Mouse (Mus musculus) left cerebral cortex, adult 2 months (tissue): Measurements from ENCODE around the gene Zfp428. TPM values are rescaled to one million over a fixed set of nuclear protein-coding genes. Genes with fewer than 3 reads are reported as not detected.
"Not testable (repeated sequence)": the region's sequence is repeated elsewhere in the genome, so short reads cannot be mapped to it uniquely, and the experiment has no call there.

ENCODE experiments used
- DNase-seq, 2 experiments: peaks; one replicate each; pipeline ENCODE4 v3.0.0; 2021 to 2022; ENCODE audit warnings: low spot score in 2 of 2, mixed read lengths in 1 of 2; ENCODE audit errors: extremely low spot score in 1 of 2
- H3K27ac ChIP-seq: fragments of 200-600 bp; 2 replicates; pipeline ENCODE4 v1.8.1; 2022
- H3K4me3 ChIP-seq: fragments of 200-600 bp; 2 replicates; pipeline ENCODE4 v1.8.1; 2022
- CTCF ChIP-seq: fragments of 200-600 bp; IDR thresholded peaks from 2 replicates; pipeline ENCODE4 v1.8.1; 2022; ENCODE audit warnings: antibody characterized with exemption, mild to moderate bottlenecking, moderate library complexity
- intact Hi-C: fragments of 180-260 bp; cut with DNase I; formaldehyde crosslinking; loops from one replicate; pipeline ENCODE4 v1.15.1; 2025
- total RNA-seq, 2 experiments: library from RNA; stranded (reverse); gene quantifications; 2 replicates each; pipeline ENCODE4 v1.2.3; 2021

Zfp428 gene
- total RNA-seq, 2 experiments from 2014 or later = 45.9 to 46.0 TPM

DNA sequence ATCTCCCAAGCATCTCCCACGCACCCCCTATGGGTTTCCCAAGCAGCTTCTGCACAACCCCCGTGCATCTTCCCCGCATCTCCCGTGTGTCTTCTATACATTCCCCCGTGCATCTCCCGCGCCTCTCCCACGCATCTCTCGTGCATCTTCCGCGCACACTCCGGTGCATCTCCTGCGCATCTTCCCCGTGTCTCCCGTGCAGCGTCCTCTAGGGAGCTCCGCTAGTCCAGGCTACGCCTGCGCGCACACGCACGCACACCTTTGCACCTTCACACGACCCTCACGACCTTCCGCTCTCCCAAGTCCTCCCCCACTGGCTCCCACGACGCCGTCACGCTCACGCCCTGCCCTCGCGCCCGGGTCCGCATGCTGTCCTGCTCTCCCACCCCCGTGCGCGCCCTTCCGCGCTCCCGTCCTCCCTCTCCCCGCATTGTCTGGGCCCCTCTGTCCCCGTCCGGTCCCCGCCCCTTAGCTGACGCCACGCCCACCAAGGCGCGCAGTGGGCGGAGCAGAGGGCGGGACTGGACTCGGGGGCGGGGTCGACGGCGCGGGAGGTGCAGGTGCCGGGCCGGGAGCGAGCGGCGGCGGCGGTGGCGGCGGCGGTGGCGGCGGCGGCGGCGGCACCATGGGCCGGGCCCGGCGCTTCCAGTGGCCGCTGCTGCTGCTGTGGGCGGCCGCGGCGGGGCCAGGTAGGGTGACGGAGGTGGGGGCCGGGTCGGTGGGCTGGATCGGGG lies 25.2 kb upstream of the Zfp428 start, which contains the start of gene Cadm4:
TSS of gene Cadm4 (plus strand) at position 550 of the 734 bp plus-strand sequence.
- TF ChIP-seq CTCF = no peak
- intact Hi-C loops = loop anchor here (2.0 kb wide), 3 partner anchors 25 to 49 kb away; partner anchors contain the start of genes Irgq and Zfp428
- Histone ChIP-seq H3K4me3 (peak within 1 kb of the TSS; percentile 59), H3K27ac (peak within 1 kb of the TSS; percentile 97)
- DNase-seq = peak; percentile 89 to 93

DNA sequence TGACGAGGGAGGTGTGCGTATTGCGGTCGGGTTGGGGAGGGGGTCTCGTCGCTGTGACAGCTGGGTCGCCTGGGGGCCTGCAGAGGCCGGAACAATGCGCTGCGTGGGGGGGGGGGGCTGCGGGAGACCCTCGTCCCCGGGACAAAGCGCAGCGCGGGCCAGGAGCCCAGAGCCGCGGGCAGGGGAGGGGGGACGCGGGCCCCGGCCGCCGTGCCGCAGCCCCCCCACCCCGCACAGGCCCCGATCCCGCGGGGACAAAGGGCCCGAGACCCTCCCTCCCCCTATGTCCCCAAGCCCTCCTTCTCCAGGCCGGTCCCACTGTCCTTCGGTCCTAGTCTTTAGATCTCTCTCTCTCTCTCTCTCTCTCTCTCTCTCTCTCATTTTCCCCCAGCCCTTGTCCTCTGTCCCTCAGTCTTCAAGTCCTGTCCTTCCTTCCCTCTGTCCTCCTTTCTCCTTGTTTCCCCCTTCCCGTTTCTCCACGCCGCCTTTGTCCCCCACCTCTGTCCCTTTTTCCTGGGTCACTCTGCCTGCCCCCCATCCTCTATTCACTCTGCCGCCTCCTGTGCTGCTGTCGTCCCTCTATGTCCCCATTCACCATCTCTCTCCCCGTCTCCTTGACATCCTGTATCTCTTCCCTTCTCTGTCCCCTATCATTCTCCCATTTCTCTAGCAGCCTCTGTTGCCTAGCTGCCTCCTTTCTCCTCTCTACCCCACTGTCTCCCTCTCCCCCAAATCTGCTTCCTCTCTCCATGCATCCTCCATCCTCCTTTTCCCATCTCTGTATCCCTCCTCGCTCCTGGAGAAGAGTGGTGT lies 24.4 kb upstream of the Zfp428 start:
- TF ChIP-seq CTCF = no peak
- Histone ChIP-seq H3K4me3 (peak overlapping the region; percentile 59), H3K27ac (peak overlapping the region; percentile 86)
- no peak for DNase-seq
- intact Hi-C loops = no loop called here

DNA sequence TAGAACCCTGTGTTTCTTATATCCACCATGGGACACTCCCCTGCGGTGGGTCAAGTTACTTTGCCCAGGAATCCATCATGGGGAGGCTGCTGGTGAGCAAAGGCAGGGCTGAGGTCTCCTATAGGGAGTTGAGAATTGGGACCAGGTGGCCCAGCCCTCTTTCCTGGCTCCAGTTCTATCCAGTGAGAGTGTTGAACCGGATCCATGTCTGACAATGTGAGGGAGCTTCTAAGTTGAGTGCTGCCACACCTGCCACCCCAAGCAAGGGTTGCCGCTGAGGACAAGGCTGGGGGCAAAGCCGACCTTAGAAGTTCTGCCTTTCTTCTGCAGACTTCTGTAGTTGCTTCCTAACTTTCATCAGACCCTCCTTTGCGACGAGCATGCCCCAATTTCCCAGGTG lies 23.5 kb upstream of the Zfp428 start:
- intact Hi-C loops, DNase-seq: not testable (repeated sequence)
- H3K27ac ChIP-seq = peak overlapping the region; percentile 86; the same call in 1 of the 2 replicates
- H3K4me3 ChIP-seq = peak overlapping the region; percentile 59

DNA sequence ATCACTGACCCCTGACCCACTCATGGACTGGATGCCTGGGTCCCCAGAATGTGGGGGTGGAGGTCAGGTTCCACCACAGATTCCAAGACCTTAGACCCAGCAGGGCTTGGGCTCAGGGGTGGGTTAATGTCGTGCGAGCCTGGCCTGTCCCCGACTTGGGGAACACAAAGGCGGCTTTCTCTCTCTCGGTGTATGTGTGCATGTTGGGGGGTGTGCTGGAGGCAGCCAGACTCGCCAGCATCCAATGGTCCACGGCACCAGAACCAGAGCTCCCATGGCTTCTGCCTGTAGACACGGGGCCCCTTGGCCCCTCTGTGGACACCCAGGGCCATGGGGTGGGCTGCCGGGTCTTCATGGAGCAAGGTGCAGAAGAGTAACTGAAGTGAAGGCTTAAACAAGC lies 21.3 kb upstream of the Zfp428 start:
- no peak for DNase-seq
- peak overlapping the region; percentile 38 for H3K4me3 ChIP-seq
- intact Hi-C loops = no loop called here

DNA sequence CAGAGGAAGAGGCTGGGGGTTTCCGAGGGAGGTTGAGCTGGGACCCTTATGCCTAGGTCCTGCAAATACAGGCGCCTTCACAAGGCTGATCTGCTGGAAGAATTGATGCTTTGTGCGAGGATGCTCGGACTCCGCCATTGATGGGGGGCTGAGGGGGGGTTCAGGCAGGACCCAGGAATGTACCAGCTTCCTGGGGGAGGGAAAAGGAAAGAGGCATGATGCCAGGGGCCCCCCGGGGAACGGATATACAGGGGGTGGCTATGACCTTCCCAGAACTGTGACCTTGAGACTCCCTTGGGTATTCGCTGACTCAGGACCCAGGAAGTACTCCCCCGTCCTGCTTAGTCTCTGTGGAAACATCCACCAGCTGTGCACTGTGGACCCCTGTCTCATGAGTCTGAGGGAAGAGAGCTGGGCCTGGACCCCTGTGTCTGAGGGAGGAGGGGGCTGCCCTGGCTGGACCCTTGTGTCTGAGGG lies 20.1 kb upstream of the Zfp428 start:
- TF ChIP-seq CTCF = no peak
- intact Hi-C loops = no loop called here
- H3K4me3 ChIP-seq = peak overlapping the region; percentile 38
- no peak for DNase-seq
- peak overlapping the region; percentile 92 for H3K27ac ChIP-seq

More for the DNA sequence above, 21.3 kb upstream of the Zfp428 start:
- peak overlapping the region; percentile 92 for H3K27ac ChIP-seq
- no peak for TF ChIP-seq CTCF

DNA sequence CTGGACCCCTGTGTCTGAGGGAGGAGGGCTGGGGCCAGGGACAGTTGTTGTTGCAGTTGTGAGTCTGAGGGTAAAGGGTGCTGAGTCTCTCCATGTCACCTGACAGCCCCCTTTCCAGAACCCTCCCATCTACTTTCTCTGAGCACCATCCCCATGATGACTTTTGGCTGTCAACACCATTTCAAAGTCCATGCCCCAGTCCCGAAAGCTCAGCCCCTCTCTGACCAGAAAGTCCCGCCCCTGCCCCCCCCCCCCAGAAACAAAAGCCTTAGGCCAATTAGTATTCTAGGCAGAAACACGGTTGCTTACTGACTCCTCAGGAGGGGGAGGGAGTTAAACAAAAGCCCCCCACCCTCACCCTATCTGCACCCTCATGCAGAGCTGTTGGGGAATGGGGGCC lies 19.4 kb upstream of the Zfp428 start:
- H3K4me3 ChIP-seq = no peak overlapping the region
- peak overlapping the region; percentile 92 for H3K27ac ChIP-seq
- no peak for DNase-seq
- no peak for TF ChIP-seq CTCF
- intact Hi-C loops = no loop called here

DNA sequence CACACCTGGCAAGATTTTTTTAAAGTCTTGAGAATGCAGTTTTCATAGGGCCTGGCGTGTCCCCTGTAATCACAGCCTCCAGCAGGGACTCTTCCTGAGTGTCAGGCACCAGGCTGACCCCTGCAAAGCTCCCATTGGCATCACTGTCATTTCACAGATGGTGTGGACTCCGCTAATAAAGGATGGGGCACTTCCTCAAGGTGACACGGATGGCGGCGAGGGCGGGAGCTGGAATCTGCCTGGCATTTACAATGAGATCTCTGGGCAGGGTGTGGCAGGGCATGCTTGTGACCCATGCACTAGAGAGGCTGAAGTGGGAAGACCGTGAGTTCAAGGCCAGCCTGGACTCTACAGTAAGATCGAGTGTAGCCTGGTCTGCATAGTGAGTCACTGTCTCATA lies 18.5 kb upstream of the Zfp428 start:
- intact Hi-C loops = no loop called here
- Histone ChIP-seq H3K4me3 (no peak overlapping the region), H3K27ac (peak overlapping the region; percentile 70; the same call in 1 of the 2 replicates)
- no peak for DNase-seq
- TF ChIP-seq CTCF = no peak

DNA sequence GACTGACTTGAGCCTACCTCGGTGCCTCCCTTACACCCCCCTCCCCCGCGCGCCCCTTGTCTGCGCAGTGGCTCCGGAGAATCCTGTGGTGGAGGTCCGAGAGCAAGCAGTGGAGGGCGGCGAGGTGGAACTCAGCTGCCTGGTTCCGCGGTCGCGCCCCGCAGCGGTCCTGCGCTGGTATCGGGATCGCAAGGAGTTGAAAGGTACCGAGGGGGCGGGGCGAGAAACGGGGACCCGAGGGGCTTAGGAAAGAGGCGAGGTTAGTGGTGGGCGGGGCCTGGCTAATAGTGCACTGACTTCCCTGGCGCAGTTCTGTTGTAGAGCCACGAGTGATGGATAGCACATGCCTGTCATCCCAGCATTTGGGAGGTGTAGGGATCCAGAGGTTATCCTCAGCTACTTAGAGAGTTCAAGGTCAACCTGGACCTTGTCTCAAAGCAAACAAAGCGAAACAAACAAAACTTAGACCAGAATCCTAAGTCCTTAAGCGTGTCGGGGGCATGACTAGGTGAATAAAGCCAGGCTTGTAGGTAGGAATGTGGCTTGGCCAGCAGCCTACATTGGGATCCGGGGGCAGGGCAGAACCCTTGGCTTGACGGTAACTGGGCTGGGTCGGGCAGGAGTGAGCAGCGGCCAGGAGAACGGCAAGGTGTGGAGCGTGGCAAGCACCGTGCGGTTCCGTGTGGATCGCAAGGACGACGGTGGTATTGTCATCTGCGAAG lies 6.8 kb upstream of the Zfp428 start:
- no peak overlapping the region for H3K27ac ChIP-seq
- intact Hi-C loops = no loop called here
- no peak for TF ChIP-seq CTCF

DNA sequence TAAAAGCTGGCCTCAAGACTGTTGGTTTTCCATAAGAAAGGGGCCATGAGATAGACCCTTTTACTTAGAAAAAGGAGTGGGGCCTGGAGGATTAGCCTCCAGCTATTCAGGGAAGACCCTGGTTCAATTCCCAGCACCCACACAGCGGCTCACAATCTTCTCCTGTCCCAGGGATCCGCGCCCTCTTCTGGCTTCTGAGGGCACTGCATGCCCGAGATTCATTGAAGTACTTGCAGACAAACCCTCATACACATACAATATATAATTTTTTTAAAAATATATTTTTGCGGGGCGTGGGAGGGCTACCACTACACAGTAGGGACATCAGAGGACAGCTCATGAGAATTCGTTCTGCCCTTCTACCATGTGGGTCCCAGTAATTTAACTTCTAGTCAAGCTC lies 5.9 kb upstream of the Zfp428 start:
- no peak for DNase-seq
- peak; percentile 66 for TF ChIP-seq CTCF

More for the DNA sequence above, 6.8 kb upstream of the Zfp428 start:
- no peak for DNase-seq
- H3K4me3 ChIP-seq = no peak overlapping the region

DNA sequence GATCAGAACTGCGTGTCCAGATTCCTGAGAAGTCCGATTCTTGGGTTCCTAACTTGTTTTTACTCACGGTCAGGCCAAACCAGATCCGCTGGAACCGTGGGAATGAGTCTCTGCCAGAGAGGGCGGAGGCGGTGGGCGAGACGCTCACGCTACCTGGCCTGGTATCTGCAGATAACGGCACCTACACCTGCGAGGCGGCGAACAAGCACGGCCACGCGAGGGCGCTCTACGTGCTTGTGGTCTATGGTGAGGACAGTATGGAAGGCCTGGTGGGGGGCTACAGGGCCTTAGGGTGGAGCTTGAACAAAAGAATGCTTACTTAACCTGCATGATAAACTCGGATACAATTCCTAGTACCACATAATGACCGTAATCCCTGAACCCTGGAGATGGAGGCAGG lies 5.3 kb upstream of the Zfp428 start:
- H3K4me3 ChIP-seq = no peak overlapping the region
- DNase-seq = peak; percentile 48 to 51
- intact Hi-C loops = no loop called here
- H3K27ac ChIP-seq = no peak overlapping the region; the same call in 1 of the 2 replicates
- TF ChIP-seq CTCF = peak; percentile 44

More for the DNA sequence above, 5.9 kb upstream of the Zfp428 start:
- intact Hi-C loops = no loop called here
- Histone ChIP-seq H3K27ac (no peak overlapping the region), H3K4me3 (no peak overlapping the region)

DNA sequence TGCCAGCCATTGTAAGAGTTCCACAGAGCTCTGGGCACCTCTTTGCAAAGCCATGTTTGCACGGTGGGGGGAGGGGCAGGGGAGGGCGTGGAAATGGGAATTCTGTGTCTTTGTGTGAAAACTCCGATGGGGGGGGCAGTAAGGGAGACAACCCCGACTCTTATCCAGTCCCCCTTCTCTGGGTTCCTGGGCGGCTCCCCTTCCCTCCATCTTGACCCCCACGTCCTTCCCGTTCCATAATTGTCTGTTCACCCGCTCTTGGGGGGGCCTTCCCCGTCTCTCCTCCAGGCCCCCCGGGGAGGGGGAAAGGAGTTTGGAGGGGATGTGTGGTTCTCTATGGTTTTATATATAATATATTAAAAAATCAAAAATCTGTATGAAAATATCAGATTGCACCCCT lies 2.8 kb upstream of the Zfp428 start:
- no peak overlapping the region for H3K27ac ChIP-seq
- TF ChIP-seq CTCF = no peak

DNA sequence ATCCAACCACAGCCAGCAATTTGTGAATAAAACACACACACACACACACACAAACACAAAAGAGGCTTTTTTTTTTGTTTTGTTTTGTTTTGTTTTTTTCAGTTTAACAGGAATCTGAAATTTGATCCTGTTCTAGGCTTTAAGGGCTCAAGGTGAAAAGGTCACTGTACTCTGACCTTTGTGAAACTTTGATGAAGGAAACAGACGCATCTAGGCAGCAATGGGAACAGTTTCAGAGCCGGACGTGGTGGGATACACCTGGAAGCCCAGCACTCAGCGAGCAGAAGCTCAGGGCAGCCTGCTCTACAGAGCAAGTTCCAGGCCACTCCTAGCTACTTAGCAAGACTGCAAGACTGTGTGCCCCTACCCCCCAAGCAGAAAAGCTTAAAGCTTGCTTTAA lies 1.9 kb upstream of the Zfp428 start:
- H3K4me3 ChIP-seq = no peak overlapping the region
- DNase-seq = no peak
- no peak overlapping the region; the same call in 1 of the 2 replicates for H3K27ac ChIP-seq
- intact Hi-C loops = no loop called here
- no peak for TF ChIP-seq CTCF

More for the DNA sequence above, 2.8 kb upstream of the Zfp428 start:
- no peak overlapping the region for H3K4me3 ChIP-seq
- intact Hi-C loops = no loop called here
- DNase-seq = no peak
